Mouse (Mus musculus) hindbrain, embryonic 16.5 days (tissue): Measurements from ENCODE around the gene Upk3b. TPM values are rescaled to one million over a fixed set of nuclear protein-coding genes. Genes with fewer than 3 reads are reported as not detected.

ENCODE experiments used
- ATAC-seq: fragments of 200-750 bp; cut with Nextera tagmentation; 2 replicates; pipeline ENCODE4 v1.8.0; 2017; ENCODE audit warnings: moderate TSS enrichment, moderate library complexity
- H3K27ac ChIP-seq: fragments of 300-500 bp; sonication (generic); 2 replicates; pipeline ENCODE4 v1.5.1; 2014; ENCODE audit warnings: low read depth, mild to moderate bottlenecking, control low read depth, low read length, moderate library complexity
- H3K27me3 ChIP-seq: fragments of 300-500 bp; sonication (generic); replicated peaks from 2 replicates; pipeline ENCODE4 v1.6.1; 2014; ENCODE audit warnings: low read length; ENCODE audit not compliant: control insufficient read depth, insufficient read depth
- H3K36me3 ChIP-seq: fragments of 300-500 bp; sonication (generic); 2 replicates; pipeline ENCODE4 v1.6.1; 2014; ENCODE audit warnings: mild to moderate bottlenecking, low read length, moderate library complexity, mixed read lengths; ENCODE audit not compliant: control insufficient read depth, insufficient read depth
- H3K4me1 ChIP-seq: fragments of 300-500 bp; sonication (generic); 2 replicates; pipeline ENCODE4 v1.6.1; 2014; ENCODE audit warnings: low read depth, low read length; ENCODE audit not compliant: control insufficient read depth, insufficient read depth
- H3K4me2 ChIP-seq: fragments of 300-500 bp; sonication (generic); 2 replicates; pipeline ENCODE4 v1.6.1; 2014; ENCODE audit warnings: mild to moderate bottlenecking, low read length, control low read depth, moderate library complexity
- H3K4me3 ChIP-seq: fragments of 300-500 bp; sonication (generic); 2 replicates; pipeline ENCODE4 v1.5.1; 2014; ENCODE audit warnings: mild to moderate bottlenecking, low read length, control low read depth, moderate library complexity
- H3K9ac ChIP-seq: fragments of 300-500 bp; sonication (generic); 2 replicates; pipeline ENCODE4 v1.6.1; 2014; ENCODE audit warnings: low read depth, mild to moderate bottlenecking, control low read depth, low read length, moderate library complexity
- H3K9me3 ChIP-seq: fragments of 300-500 bp; sonication (generic); 2 replicates; pipeline ENCODE4 v1.6.1; 2014; ENCODE audit warnings: mild to moderate bottlenecking, low read length, moderate library complexity; ENCODE audit not compliant: control insufficient read depth
- WGBS: fragments of 180-500 bp; shearing (Covaris S2); extraction: QIAGEN DNeasy Blood & Tissue Kit; methylation state at CpG from one replicate; pipeline ENCODE4 v1.1.7; 2014; 5-methylcytosine and 5-hydroxymethylcytosine counted together
- polyA plus RNA-seq: library from polyadenylated mRNA; unstranded; fragments of >200 nt; fragmentation: Nextera tagmentation; extraction: Ambion mirVana; gene quantifications from 2 replicates; pipeline ENCODE4 v1.2.1, GENCODE M21; 2015

The Upk3b gene
- 0.04 TPM in 1 of 2 replicates, not detected in the other for polyA plus RNA-seq

DNA sequence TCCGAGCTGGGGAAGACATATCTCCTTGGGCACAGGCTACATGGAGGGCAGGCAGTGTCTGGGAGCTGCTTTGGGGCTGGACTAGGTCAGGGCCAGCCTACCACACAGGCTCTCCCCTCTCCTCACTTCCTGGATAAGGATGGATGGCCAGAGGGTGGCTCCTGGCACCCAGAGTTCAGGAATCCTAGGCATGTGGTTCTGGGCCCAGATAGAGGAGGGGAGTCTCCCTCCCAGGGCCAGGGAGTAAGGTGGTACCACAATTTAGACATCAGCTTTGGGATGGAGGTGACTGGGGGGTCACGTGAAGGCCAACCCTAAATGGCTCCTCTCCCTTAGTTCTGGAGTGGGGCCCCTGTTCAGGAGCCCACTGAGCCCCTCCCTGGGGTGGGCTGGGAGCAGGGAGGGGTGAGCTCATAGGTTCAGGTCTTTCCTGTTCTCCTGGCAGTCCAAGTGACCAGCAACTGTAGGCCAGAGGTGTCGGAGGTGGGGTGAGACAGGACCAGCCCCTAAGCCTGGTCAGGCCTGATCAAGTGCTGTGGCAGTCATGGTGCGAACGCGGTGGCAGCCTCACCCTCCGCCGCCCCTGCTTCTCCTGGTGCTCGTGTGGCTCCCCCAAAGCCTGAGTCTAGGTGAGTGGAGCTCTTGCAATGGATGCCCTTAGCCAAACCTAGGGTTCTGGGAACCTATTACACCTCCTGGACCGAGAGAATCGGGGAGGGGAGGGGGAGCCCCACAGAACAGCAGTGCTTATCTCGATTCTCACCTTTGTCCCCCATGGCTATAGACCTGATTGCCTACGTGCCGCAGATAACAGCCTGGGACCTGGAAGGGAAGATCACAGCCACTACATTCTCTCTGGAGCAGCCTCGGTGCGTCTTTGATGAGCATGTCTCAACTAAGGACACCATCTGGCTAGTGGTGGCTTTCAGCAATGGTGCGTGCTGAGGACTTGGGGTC, at the start of gene Upk3b:
TSS of gene Upk3b (plus strand) at position 239 of the 957 bp plus-strand sequence.
- no peak for ATAC-seq
- Histone ChIP-seq H3K4me1 (no peaks in the 10 kb centered on the region), H3K9me3 (no peaks in the 10 kb centered on the region), H3K9ac (no peak within 1 kb of the TSS), H3K27ac (no peak within 1 kb of the TSS), H3K27me3 (no peaks in the 10 kb centered on the region; the same call in 1 of the 2 replicates), H3K36me3 (no peaks in the 10 kb centered on the region), H3K4me2 (no peak within 1 kb of the TSS), H3K4me3 (no peak within 1 kb of the TSS)
- 82% methylated on average over 17 of the region's 17 CpGs for WGBS

DNA sequence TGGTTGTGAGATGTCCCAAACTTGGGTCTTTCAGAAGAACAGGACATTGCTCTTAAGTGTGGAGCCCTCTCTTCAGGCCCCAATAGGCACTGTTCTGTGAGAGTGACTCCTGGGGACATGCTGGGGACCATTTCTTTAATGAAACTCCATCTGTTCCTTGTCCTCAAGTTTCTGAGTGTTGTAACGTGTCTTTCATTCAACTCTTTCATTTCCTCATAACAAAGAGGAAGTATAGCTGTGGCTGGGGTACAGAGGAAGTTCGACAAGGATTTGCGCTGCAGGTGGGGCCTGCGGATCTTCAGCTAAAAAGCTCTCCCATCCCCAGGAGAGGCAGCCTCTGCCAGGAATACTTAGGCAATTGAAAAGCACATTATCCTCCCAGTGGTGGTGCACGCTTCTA, 47.7 kb upstream of the Upk3b start:
- Histone ChIP-seq H3K4me2 (no peak overlapping the region), H3K27me3 (no peaks in the 10 kb centered on the region), H3K9ac (no peak overlapping the region), H3K9me3 (no peaks in the 10 kb centered on the region), H3K4me1 (peaks cover 3% of the 10 kb centered on the region; the same call in 1 of the 2 replicates), H3K4me3 (no peak overlapping the region), H3K27ac (no peak overlapping the region), H3K36me3 (no peaks in the 10 kb centered on the region)
- no peak for ATAC-seq
- 74% methylated on average over 5 of the region's 5 CpGs for WGBS

DNA sequence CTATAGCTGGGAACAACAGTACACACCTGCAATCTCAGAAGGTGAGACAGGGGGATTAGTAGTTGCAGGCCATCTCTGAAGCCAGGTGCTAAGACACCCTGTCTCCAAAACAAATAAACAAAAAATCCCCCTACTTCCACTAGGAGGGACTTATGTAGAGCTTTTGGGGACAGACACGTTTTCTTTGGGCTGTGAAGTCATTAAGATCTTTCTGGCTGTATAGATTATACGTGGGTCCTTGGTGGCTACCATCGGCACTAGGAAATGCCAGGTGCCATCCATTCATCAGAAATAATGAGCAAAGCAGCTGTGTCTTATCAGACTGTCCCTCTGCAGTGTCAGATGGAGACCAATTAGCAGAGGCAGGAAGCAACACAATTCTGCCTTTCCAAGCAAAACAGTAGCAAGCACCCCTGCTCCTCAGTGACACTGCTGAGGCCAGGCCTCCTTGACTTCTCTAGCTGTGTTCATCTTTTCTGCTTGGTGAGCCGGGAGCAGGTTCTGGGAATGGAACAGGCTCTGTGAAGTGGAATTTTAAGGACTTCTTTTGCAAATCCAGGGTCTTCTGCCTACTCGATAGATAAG, 44.8 kb upstream of the Upk3b start:
- Histone ChIP-seq H3K9ac (no peak overlapping the region), H3K36me3 (peaks cover 8% of the 10 kb centered on the region), H3K4me3 (no peak overlapping the region), H3K27me3 (no peaks in the 10 kb centered on the region), H3K4me1 (peaks cover 11% of the 10 kb centered on the region), H3K9me3 (no peaks in the 10 kb centered on the region), H3K4me2 (no peak overlapping the region), H3K27ac (no peak overlapping the region)
- WGBS = 61% methylated on average over 5 of the region's 5 CpGs
- ATAC-seq = no peak

DNA sequence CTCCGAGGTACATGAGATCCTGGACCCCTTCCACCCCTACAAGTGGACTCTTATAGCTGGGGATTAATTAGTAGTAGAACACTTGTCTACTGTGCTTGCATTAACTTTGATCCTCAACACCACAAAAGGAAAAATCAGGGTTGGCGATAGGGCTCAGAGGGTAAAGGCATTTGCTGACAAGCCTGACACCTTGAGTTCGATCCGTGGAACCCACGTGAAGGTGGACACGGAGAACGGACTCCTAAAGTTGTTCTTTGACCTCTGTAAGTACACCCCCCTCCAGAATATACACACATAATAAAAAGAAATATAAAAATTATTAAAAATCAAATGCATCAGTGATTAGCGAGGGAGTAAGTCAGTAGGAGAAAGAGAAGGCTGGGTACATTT, 44.0 kb upstream of the Upk3b start:
- ATAC-seq = no peak
- Histone ChIP-seq H3K27ac (no peak overlapping the region), H3K4me3 (no peak overlapping the region), H3K4me2 (no peak overlapping the region), H3K9me3 (no peaks in the 10 kb centered on the region; the same call in 1 of the 2 replicates), H3K27me3 (no peaks in the 10 kb centered on the region), H3K4me1 (peaks cover 11% of the 10 kb centered on the region), H3K36me3 (peaks cover 11% of the 10 kb centered on the region), H3K9ac (no peak overlapping the region)
- WGBS = 66% methylated on average over 8 of the region's 8 CpGs

DNA sequence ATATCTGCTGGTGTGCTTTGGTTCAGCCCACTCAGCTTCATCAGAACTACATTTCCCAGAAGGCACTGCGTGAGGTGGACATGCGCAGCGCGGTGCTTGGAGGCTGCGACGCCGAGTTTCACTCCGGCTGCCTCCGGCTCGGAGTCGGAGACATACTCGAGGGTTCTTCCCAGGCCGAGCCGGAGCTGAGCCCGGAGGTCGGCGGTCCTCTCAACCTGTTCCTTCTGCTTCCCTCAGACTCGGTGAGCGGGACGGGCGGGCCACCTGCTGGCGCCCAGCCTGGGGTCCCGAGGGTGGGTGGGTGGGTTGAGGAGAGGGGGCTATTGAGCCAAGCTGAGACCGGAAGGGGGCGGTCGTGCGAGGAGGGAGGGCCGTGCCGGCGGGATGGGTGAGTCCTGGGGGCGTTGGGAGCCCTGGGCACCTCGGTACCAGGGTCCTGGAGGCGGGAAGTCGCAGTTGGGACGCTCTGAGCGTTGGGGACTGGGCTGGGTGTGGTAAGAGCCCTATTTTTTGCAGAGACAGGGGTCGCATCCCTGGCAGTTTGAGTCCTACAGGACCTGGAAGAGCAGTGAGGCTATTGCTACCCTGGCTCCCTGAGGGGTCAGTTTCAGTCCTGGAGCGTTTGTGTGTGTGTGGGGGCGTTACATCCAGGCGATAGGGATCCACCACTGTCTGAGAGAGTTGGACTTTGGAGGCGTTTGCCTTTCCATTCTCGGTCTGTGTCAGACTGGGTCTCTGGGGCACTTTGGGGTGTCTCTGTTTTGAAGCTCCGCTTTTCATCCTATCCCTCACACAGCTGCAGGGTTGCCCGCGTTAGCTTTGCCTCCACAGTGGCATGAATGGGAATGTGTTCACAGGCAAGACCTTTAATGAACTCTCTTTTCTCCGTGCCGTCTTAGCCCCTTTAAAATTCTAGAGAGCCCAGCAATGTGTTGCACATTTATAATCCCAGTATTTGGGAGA, 43.3 kb upstream of the Upk3b start, which contains the start of gene Dtx2:
TSS of gene Dtx2 (plus strand) at position 76 of the 963 bp plus-strand sequence.
- Histone ChIP-seq H3K4me1 (peaks cover 11% of the 10 kb centered on the region), H3K9me3 (no peaks in the 10 kb centered on the region; the same call in 1 of the 2 replicates), H3K9ac (peak within 1 kb of the TSS; percentile 89), H3K36me3 (peaks cover 11% of the 10 kb centered on the region), H3K27ac (peak within 1 kb of the TSS; percentile 90), H3K4me2 (peak within 1 kb of the TSS; percentile 64), H3K27me3 (no peaks in the 10 kb centered on the region), H3K4me3 (peak within 1 kb of the TSS; percentile 86)
- WGBS = 1% methylated on average over 44 of the region's 47 CpGs
- ATAC-seq = peak; percentile 96

DNA sequence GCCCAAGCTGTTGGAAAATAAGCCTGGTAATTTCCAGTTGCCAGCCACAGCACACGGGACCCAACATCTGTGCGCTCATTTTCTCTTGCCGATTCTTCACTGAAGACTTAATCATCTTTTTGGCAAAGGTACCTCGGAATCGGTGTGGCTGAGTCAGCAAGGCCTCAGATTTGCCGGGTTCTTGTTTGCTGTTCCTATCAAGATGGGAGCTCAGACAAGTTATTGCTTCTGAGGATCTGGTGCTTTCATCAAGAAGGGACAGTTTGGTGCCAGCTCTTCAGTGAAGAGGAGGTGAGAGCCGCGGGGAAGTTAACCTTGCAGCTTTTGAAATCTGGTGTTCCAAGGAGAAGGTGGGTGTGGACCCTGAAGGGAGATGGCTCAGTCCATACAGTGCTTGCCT, 42.1 kb upstream of the Upk3b start:
- Histone ChIP-seq H3K27me3 (no peaks in the 10 kb centered on the region), H3K4me2 (peak overlapping the region; percentile 64; the same call in 1 of the 2 replicates), H3K36me3 (peaks cover 11% of the 10 kb centered on the region), H3K4me1 (peaks cover 11% of the 10 kb centered on the region), H3K9ac (no peak overlapping the region), H3K27ac (no peak overlapping the region), H3K9me3 (no peaks in the 10 kb centered on the region; the same call in 1 of the 2 replicates), H3K4me3 (no peak overlapping the region; the same call in 1 of the 2 replicates)
- ATAC-seq = no peak
- 86% methylated on average over 8 of the region's 8 CpGs for WGBS

DNA sequence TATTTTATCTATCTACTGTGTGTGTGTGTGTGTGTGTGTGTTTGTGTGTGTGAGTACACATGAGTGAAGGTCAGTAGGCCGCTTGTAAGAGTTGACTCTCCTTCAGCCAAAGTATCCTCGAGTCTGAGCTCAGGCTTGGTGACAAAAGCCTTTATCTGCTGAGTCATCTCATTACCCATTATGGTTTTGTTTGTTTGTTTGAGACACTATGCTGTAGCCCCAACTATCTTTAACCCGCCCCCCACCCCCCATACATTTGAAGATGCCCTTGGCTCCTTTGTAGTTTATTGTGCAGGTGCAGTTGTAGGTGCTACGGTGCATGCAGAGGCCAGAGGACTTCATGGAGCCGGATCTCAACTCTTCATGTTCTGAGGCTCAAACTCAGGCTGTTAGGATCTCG, 37.1 kb upstream of the Upk3b start:
- Histone ChIP-seq H3K36me3 (peaks cover 14% of the 10 kb centered on the region), H3K4me3 (no peak overlapping the region), H3K4me1 (peaks cover 2% of the 10 kb centered on the region; the same call in 1 of the 2 replicates), H3K9me3 (no peaks in the 10 kb centered on the region; the same call in 1 of the 2 replicates), H3K27me3 (no peaks in the 10 kb centered on the region), H3K27ac (no peak overlapping the region), H3K9ac (no peak overlapping the region), H3K4me2 (no peak overlapping the region)
- 93% methylated on average over 6 of the region's 6 CpGs for WGBS
- no peak for ATAC-seq

DNA sequence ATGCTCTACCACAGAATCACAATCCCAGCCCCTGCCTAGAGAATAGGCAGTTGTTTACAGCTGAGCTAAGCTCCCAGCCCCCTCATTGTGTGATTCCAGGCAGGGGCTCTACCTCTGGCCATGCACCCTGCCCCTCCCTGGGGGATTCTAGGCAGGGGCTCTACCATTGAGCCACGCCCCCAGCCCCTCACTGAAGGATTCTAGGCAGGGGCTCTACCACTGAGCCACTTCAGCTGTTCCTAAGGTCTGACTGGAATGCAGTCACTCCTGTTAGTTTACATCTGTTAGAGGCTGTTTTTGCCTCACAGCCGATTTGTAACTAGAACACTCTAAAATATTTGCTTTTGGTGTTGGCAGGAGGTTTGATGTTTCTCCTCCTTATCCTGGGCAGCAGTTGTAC, 36.0 kb upstream of the Upk3b start:
- Histone ChIP-seq H3K27me3 (no peaks in the 10 kb centered on the region), H3K36me3 (peaks cover 14% of the 10 kb centered on the region), H3K9ac (no peak overlapping the region), H3K4me1 (no peaks in the 10 kb centered on the region), H3K4me3 (no peak overlapping the region), H3K9me3 (no peaks in the 10 kb centered on the region; the same call in 1 of the 2 replicates), H3K4me2 (no peak overlapping the region), H3K27ac (no peak overlapping the region)
- ATAC-seq = no peak
- WGBS = 76% methylated on average over 2 of the region's 2 CpGs
